Mouse (Mus musculus) liver, embryonic 18 days (tissue): Measurements from ENCODE around the gene Ccdc88a. TPM values are rescaled to one million over a fixed set of nuclear protein-coding genes. Genes with fewer than 3 reads are reported as not detected.

Experiments
- polyA plus RNA-seq: library from polyadenylated mRNA; depleted of rRNA; stranded (reverse); fragments of >200 nt; gene quantifications from 2 replicates; pipeline ENCODE4 v1.2.3, GENCODE M21; 2012; rRNA removed

Ccdc88a gene
- 0.95 and 0.96 TPM in 2 replicates for polyA plus RNA-seq

GRCm38 (mm10) chr11:29373396-29374273 lies at the start of gene Ccdc88a:
Gene Ccdc88a, plus strand, starts transcription at chr11:29373658.

DNA sequence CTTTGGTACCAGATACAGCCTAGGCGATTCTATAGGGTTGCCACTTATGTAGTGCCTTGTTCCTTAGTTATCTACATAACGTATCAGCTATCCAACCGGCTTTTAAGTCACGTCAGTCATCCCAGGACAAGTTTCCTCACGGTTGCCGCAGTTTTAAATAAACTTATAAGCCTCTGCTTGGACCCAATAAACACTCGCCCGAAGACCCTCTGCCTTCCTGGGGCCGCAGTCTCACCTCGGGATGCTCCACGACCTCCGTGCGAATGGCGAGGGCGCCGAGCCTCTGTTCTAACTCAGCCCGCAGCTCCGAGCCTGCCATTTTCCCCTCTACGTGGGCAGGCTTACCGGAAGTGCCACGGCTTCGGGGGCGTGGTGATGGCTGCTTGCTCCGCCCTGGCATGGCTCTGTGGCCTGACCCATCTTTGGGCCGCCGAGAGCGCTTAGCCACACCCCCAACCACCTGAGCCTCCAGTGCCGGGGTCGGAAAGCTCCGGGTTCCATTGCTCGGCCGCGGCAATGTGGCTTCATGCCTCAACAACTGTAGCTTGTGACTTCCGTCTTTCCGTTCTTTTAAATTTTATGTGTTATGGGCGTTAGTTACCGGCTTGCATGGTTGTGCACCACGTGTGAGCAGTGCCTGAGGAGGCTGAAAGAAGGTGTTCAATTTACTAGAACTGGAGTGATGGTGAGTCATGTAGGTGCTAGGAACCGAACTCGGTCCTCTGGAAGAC lies 141.4 kb downstream of the Ccdc88a start, which contains the start of gene Prorsd1:
TSS of gene Prorsd1 (minus strand) at position 352 of the 731 bp plus-strand sequence.

GRCm38 (mm10) chr11:29525988-29526794 lies 152.7 kb downstream of the Ccdc88a start, which contains the start of gene Mtif2:
Gene Mtif2, plus strand, starts transcription at chr11:29526408.

GRCm38 (mm10) chr11:29547752-29548503 lies 174.5 kb downstream of the Ccdc88a start, which contains the start of the genes Clhc1 and Rps27a:
Gene Clhc1, plus strand, starts transcription at chr11:29547950.
Gene Rps27a, minus strand, starts transcription at chr11:29548109.

Other genes with a start within 250 kb of the Ccdc88a start
- gene Pnpt1, start 242.9 kb upstream of the Ccdc88a start, polyA plus RNA-seq = 19.5 and 19.8 TPM in 2 replicates
- gene Ppp4r3b, start 200.8 kb upstream of the Ccdc88a start, polyA plus RNA-seq = 11.0 and 11.5 TPM in 2 replicates
- 5.0 and 5.9 TPM in 2 replicates for gene Cfap36, start 126.2 kb upstream of the Ccdc88a start, polyA plus RNA-seq
- gene Prorsd1, start 141.4 kb downstream of the Ccdc88a start, polyA plus RNA-seq = 11.5 and 13.0 TPM in 2 replicates
- 12.7 and 14.8 TPM in 2 replicates for gene Mtif2, start 152.8 kb downstream of the Ccdc88a start, polyA plus RNA-seq
- 0.04 and 0.05 TPM in 2 replicates for gene Clhc1, start 174.3 kb downstream of the Ccdc88a start, polyA plus RNA-seq
- gene Rps27a, start 174.5 kb downstream of the Ccdc88a start, polyA plus RNA-seq = 777 and 798 TPM in 2 replicates